Mouse (Mus musculus) kidney, embryonic 14.5 days (tissue): Measurements from ENCODE around the gene Wdpcp. TPM values are rescaled to one million over a fixed set of nuclear protein-coding genes. Genes with fewer than 3 reads are reported as not detected.

ENCODE experiments used
- ATAC-seq: fragments of 200-750 bp; cut with Nextera tagmentation; 2 replicates; pipeline ENCODE4 v1.8.0; 2017; ENCODE audit warnings: moderate number of reproducible peaks, mild to moderate bottlenecking, moderate TSS enrichment, moderate library complexity; ENCODE audit not compliant: low FRiP score, low TSS enrichment
- H3K27ac ChIP-seq: fragments of 300-500 bp; sonication (generic); 2 replicates; pipeline ENCODE4 v1.5.1; 2014; ENCODE audit warnings: low read depth, mild to moderate bottlenecking, low read length, moderate library complexity, mixed read lengths
- H3K27me3 ChIP-seq: fragments of 300-500 bp; sonication (generic); 2 replicates; pipeline ENCODE4 v1.6.1; 2014; ENCODE audit warnings: mild to moderate bottlenecking, low read length; ENCODE audit not compliant: control insufficient read depth, insufficient read depth
- H3K36me3 ChIP-seq: fragments of 300-500 bp; sonication (generic); 2 replicates; pipeline ENCODE4 v1.6.1; 2014; ENCODE audit warnings: low read length, mixed read lengths; ENCODE audit not compliant: control insufficient read depth, insufficient read depth
- H3K4me1 ChIP-seq: fragments of 300-500 bp; sonication (generic); 2 replicates; pipeline ENCODE4 v1.6.1; 2014; ENCODE audit warnings: low read length, mixed read lengths; ENCODE audit not compliant: control insufficient read depth, insufficient read depth
- H3K4me2 ChIP-seq: fragments of 300-500 bp; sonication (generic); replicated peaks from 2 replicates; pipeline ENCODE4 v1.6.1; 2014; ENCODE audit warnings: low read depth, mild to moderate bottlenecking, low read length
- H3K4me3 ChIP-seq: fragments of 300-500 bp; sonication (generic); 2 replicates; pipeline ENCODE4 v1.5.1; 2014; ENCODE audit warnings: mild to moderate bottlenecking, low read length
- H3K9ac ChIP-seq: fragments of 300-500 bp; sonication (generic); 2 replicates; pipeline ENCODE4 v1.6.1; 2014; ENCODE audit warnings: low read depth, mild to moderate bottlenecking, low read length, moderate library complexity
- H3K9me3 ChIP-seq: fragments of 300-500 bp; sonication (generic); 2 replicates; pipeline ENCODE4 v1.6.1; 2016; ENCODE audit warnings: low read length; ENCODE audit not compliant: control insufficient read depth
- WGBS: fragments of 180-500 bp; shearing (Covaris S2); extraction: QIAGEN DNeasy Blood & Tissue Kit; methylation state at CpG from one replicate; pipeline ENCODE4 v1.1.7; 2014; 5-methylcytosine and 5-hydroxymethylcytosine counted together
- polyA plus RNA-seq: library from polyadenylated mRNA; unstranded; fragments of >200 nt; fragmentation: Nextera tagmentation; extraction: Ambion mirVana; gene quantifications from 2 replicates; pipeline ENCODE4 v1.2.1, GENCODE M21; 2014

The Wdpcp gene
- polyA plus RNA-seq, 1 experiment from 2014 or later = 11.4 TPM

DNA sequence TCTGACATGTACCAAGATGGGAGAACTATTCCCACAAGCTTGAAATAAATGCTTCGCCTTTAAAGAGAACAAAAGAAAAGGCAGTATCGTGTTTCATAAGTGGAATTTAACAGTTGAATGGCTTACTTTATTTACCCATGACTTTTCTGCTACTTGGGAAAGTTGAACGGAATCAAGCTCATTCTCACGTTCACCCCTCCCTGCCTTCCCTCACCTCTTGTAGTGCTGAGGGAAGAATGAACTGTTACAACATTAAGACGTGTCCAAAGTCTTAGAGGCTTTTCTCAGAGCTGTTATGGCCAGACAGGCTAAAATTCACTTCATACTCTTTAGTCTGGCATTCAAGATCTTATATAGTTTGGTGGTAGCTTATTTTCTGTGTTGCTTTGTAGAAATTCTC, 30.5 kb downstream of the Wdpcp start:
- Histone ChIP-seq H3K36me3 (no peaks in the 10 kb centered on the region), H3K9me3 (no peaks in the 10 kb centered on the region), H3K4me1 (no peaks in the 10 kb centered on the region), H3K27me3 (no peaks in the 10 kb centered on the region), H3K4me3 (no peak overlapping the region), H3K9ac (no peak overlapping the region), H3K4me2 (no peak overlapping the region), H3K27ac (no peak overlapping the region)
- ATAC-seq = no peak
- 63% methylated on average over 5 of the region's 5 CpGs for WGBS

DNA sequence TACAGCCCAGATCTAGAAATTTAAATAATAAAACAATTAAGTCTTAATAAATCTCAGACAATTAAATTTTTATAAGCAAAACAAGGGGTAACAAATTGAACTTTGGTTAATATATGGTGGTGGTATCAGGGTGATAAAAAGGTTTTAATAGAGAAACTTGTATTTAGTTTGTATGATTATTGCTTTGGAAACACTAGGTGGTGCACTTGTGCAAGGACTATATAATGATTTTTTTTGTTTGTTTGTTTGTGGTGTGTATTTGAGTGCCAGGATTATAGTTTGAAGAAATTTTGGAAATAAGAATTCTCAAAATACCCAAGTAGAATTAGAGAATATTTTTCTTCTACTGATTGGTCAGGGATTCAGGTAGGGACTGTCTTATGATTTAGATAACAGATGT, 43.9 kb downstream of the Wdpcp start:
- no peak for ATAC-seq
- Histone ChIP-seq H3K4me2 (no peak overlapping the region), H3K4me1 (no peaks in the 10 kb centered on the region), H3K36me3 (no peaks in the 10 kb centered on the region), H3K4me3 (no peak overlapping the region), H3K9me3 (no peaks in the 10 kb centered on the region), H3K27me3 (no peaks in the 10 kb centered on the region), H3K27ac (no peak overlapping the region), H3K9ac (no peak overlapping the region)

DNA sequence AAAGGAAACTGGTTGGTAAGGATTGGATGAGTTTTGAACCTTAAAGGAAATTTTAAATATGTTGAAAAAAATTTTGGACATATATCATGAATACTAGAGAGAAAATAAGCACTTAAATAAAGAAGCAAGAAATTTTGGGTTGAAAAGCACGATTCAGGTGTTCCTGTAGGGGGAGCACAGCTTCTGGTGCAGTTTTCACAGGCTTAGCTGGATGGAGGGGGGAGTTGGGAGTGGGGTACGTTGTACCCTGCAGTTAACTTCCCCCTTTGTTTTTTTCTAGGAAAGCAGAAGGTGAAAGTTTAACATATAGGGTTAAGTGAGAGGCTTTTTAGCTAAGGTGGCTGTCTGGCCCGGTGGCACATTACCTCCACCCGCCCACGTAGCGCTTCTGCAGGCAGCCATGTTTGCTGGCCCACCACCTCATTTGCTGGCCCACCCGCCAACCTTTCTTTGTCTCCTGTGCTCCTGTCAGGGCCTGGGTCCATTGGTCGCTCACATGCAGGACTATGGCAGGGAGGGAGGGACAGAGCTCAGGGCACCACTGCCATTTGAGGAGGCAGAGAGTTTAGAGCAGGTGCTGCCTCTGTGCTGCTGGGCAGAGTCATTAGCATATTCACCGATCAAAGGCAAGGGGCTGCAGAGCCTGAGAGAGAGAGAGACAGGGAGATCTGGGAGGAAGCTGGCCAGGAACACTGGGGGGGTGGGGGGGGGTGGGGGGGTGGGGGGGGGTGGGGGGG, 62.3 kb downstream of the Wdpcp start:
- Histone ChIP-seq H3K4me3 (no peak overlapping the region), H3K27me3 (no peaks in the 10 kb centered on the region), H3K9ac (no peak overlapping the region), H3K36me3 (no peaks in the 10 kb centered on the region), H3K9me3 (no peaks in the 10 kb centered on the region), H3K27ac (no peak overlapping the region), H3K4me1 (0 out of 2 replicates have a peak, but pooled peaks cover 5% of the 10 kb centered on the region), H3K4me2 (no peak overlapping the region)
- WGBS = 75% methylated on average over 8 of the region's 9 CpGs
- no peak for ATAC-seq

DNA sequence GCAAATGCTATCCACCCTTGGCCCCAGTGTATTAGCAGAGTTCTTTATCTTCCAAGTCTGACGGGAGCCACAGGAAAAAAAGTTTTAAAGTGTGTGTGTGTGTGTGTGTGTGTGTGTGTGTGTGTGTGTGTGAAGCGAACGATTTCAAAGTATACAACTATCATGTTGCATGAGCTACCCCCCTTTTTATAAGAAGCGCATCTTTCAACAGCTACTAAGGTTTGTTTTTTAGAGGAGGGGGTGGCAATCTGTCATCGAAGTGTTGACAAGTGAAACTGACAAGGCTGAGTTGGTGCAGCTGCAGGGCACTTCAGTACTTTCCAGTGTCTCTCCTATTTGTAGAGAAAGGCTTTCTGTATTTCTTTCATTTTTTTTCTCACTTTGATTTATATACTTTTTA, 66.3 kb downstream of the Wdpcp start:
- Histone ChIP-seq H3K4me1 (0 out of 2 replicates have a peak, but pooled peaks cover 5% of the 10 kb centered on the region), H3K9me3 (no peaks in the 10 kb centered on the region), H3K27ac (no peak overlapping the region), H3K4me2 (no peak overlapping the region), H3K9ac (no peak overlapping the region), H3K27me3 (no peaks in the 10 kb centered on the region), H3K4me3 (no peak overlapping the region), H3K36me3 (no peaks in the 10 kb centered on the region)
- no peak; the same call in 1 of the 2 replicates for ATAC-seq
- WGBS = 19% methylated on average over 5 of the region's 5 CpGs

DNA sequence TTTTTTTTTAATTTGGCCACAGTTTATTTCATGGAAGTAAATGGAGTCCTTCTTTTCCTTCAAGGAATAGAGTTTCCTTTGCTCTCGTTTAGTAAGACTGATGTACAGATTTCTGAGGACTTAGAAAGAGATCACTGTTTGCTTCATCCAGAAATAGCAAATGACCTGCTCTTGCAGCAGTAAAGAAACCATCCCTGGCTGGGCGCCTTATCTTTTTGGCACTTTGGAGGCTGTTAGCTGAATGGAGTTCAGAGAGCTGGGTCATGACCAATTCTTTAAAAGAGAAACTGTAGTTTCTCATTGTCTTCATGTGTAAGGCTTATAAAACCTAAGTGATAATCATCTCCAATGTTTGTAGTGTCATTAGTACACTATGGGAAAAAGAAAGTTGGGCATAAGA, 67.5 kb downstream of the Wdpcp start:
- ATAC-seq = no peak
- no peaks in the 10 kb centered on the region for H3K27me3 ChIP-seq
- WGBS = 59% methylated on average over 2 of the region's 2 CpGs

GRCm38 (mm10) chr11:21644231-21644630, 72.2 kb downstream of the Wdpcp start:
- Histone ChIP-seq H3K27ac (no peak overlapping the region), H3K9me3 (no peaks in the 10 kb centered on the region), H3K4me2 (no peak overlapping the region), H3K9ac (no peak overlapping the region), H3K27me3 (no peaks in the 10 kb centered on the region), H3K4me3 (no peak overlapping the region), H3K36me3 (no peaks in the 10 kb centered on the region), H3K4me1 (no peaks in the 10 kb centered on the region)
- no peak for ATAC-seq
- WGBS = 66% methylated on average over 4 of the region's 4 CpGs

More for the DNA sequence above, 67.5 kb downstream of the Wdpcp start:
- Histone ChIP-seq H3K9ac (no peak overlapping the region), H3K4me1 (0 out of 2 replicates have a peak, but pooled peaks cover 5% of the 10 kb centered on the region), H3K4me2 (no peak overlapping the region), H3K36me3 (no peaks in the 10 kb centered on the region), H3K4me3 (no peak overlapping the region), H3K9me3 (no peaks in the 10 kb centered on the region), H3K27ac (no peak overlapping the region)

DNA sequence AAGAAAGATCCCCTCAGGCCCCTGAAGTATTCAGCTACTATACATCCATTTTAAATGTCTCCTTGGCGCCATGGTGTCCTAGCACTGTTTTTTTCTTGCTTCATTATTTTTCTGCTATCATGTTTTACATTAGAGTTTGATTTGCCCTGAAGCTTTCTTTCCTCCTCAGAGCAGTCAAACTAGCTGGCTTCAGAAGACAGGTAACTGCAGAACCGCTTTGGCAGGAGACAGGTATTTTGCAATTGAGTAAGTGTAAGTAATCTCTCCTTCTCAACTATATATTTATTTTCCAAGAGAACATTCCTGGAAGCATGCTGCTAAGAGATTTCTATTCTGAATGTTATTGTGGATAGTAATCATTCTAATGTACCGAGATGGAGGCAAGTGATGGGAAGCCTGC, 74.1 kb downstream of the Wdpcp start:
- Histone ChIP-seq H3K27ac (no peak overlapping the region), H3K4me3 (no peak overlapping the region), H3K27me3 (no peaks in the 10 kb centered on the region), H3K9me3 (no peaks in the 10 kb centered on the region), H3K9ac (no peak overlapping the region), H3K4me1 (no peaks in the 10 kb centered on the region), H3K4me2 (no peak overlapping the region), H3K36me3 (no peaks in the 10 kb centered on the region)
- ATAC-seq = no peak
- WGBS = 80% methylated on average over 3 of the region's 3 CpGs

DNA sequence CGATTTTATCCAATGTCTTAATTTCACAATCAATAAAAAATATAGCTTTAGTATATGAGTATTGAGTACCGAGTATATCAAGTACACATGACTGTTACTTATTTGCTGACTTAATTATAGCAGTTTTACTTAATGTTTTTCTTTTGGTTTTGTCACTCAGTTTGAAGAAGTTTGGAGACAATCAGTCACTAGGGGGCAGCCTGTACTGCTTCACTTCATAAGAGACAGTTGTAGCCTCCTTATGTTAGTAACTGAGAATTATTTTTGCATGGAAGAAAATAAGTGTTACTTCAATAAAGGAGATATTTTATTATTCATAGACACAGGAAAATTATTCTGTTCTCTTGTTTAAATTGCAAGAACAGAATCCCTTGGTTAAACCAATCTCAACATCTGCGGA, 87.0 kb downstream of the Wdpcp start:
- no peak overlapping the region for H3K9ac ChIP-seq
- H3K4me1 ChIP-seq = no peaks in the 10 kb centered on the region
- WGBS = 75% methylated on average over 3 of the region's 3 CpGs
- no peaks in the 10 kb centered on the region for H3K36me3 ChIP-seq
- H3K4me3 ChIP-seq = no peak overlapping the region
- no peaks in the 10 kb centered on the region for H3K9me3 ChIP-seq
- no peak overlapping the region for H3K4me2 ChIP-seq
- ATAC-seq = no peak
- H3K27ac ChIP-seq = no peak overlapping the region
- no peaks in the 10 kb centered on the region for H3K27me3 ChIP-seq

- Histone ChIP-seq H3K9me3 (no peaks in the 10 kb centered on the region), H3K36me3 (no peaks in the 10 kb centered on the region), H3K4me2 (no peak overlapping the region), H3K27me3 (no peaks in the 10 kb centered on the region), H3K27ac (no peak overlapping the region), H3K9ac (no peak overlapping the region), H3K4me3 (no peak overlapping the region), H3K4me1 (no peaks in the 10 kb centered on the region)
- 82% methylated on average over 2 of the region's 2 CpGs for WGBS
- ATAC-seq = no peak
Measured at GRCm38 (mm10) chr11:21677034-21677433, 105.0 kb downstream of the Wdpcp start.
